In the genomic region with DNA sequence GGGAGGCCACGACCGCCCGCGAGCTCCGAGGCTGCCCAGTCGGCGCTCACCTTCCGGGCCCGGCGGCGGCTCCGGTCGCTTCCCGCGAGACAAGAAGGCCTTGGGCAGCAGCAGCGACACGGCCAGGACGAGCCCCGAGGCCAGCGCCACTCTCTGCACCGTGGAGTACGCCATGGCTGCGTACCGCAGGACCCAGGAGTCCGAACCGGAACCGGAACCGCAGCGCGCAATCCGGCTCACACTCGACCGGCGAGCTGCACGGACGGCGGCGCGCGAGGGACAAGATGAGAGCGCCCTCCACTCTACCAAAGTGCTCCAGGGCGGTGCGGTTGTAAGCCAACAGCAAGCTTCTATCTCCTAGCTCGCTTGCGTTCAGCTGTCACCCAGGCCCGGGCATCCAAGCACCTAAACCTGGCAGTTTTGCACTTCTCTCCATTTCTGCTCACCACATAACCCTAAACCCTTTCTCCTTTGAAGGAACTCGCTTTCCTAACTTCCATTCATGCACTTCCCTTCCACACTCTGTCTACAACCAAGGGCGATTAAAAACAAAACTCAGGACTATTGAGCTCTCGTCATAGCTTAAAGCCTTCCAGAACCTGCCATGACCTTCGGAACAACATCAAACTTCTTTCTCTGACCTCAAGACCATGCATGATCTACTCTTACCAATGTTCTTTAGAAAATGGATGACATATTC, we compare ENCODE assay signal across 8 mouse cellular contexts. TPM values are rescaled to one million over a fixed set of nuclear protein-coding genes. Genes with fewer than 3 reads are reported as not detected.
DNase-seq lines count a peak whose midpoint lies in the region; ATAC-seq lines count a peak whose summit lies in the region.

A gene (minus strand): TSS at position 219 of the 700 bp plus-strand sequence.

- H3K36me3 ChIP-seq in liver, embryonic 16.5 days (ENCODE audit: control insufficient read depth, insufficient read depth) = no peaks in the 10 kb centered on the region

- peak; percentile 27 to 42; a peak in 2 of 4 replicates for ATAC-seq in hematopoietic stem cell, adult 5-6 weeks (replicated peaks in 1 of 2; ENCODE audit: insufficient read depth in 1 of 2, low FRiP score in 2 of 2, low TSS enrichment in 1 of 2, low read depth in 1 of 2, poor library complexity in 2 of 2, severe bottlenecking in 2 of 2)
- ATAC-seq in liver, embryonic 16.5 days (ENCODE audit: low read depth) = 0 out of 2 replicates have a peak, but pooled peaks have one; percentile 24

- H3K4me3 ChIP-seq in liver, embryonic 16.5 days (ENCODE audit: low read depth, low read length) = peak within 1 kb of the TSS; percentile 57

- peaks cover 4% of the 10 kb centered on the region for H3K4me1 ChIP-seq in liver, embryonic 16.5 days (ENCODE audit: control insufficient read depth, low read depth, low read length)

- H3K9me3 ChIP-seq in liver, embryonic 16.5 days (replicated peaks; ENCODE audit: control insufficient read depth, low read length) = no peaks in the 10 kb centered on the region

- WGBS in liver, embryonic 16.5 days (ENCODE audit: insufficient replicate concordance) = 3% methylated on average over 50 of the region's 50 CpGs

- H3K9ac ChIP-seq in liver, embryonic 16.5 days (ENCODE audit: low read depth, low read length) = no peak within 1 kb of the TSS

- H3K27ac ChIP-seq in liver, embryonic 16.5 days (ENCODE audit: low read length) = no peak within 1 kb of the TSS

- H3K27me3 ChIP-seq in liver, embryonic 16.5 days (ENCODE audit: control insufficient read depth, insufficient read depth, low read depth, low read length) = peaks cover 24% of the 10 kb centered on the region

- H3K4me2 ChIP-seq in liver, embryonic 16.5 days (ENCODE audit: low read depth, low read length) = peak within 1 kb of the TSS; percentile 62

- DNase-seq in adrenal gland, adult 18-20 months (ENCODE audit: low spot score in 2 of 2) = peak; percentile 78 to 79
- peak; percentile 89 for DNase-seq in cerebellum, adult 9-10 months
- peak; percentile 74 to 94 for DNase-seq in frontal cortex, adult 2 months (ENCODE audit: extremely low spot score in 1 of 2, low spot score in 1 of 2)
- DNase-seq in layer of hippocampus, adult 8-10 months (ENCODE audit: low spot score in 2 of 2) = peak; percentile 77 to 91
- peak; percentile 78 for DNase-seq in retina, embryonic 14.5 days (ENCODE audit: low spot score)
- DNase-seq in B cell, adult 2 months = no peak

RNA-seq across cellular contexts. Expression of the gene that starts here (rescaled TPM):
- 10 to 100 TPM; 52.7 to 56.1 TPM for total RNA-seq in adrenal gland, adult 18-20 months (2021)
- polyA plus RNA-seq in frontal cortex, adult 2 months (2012; rRNA removed) = 38.7 and 43.3 TPM in 2 replicates
- 3.3 and 4.8 TPM in 2 replicates for total RNA-seq in hematopoietic stem cell, adult 5-6 weeks (2017)
- total RNA-seq in layer of hippocampus, adult 8-10 months (2022) = 10 to 100 TPM; 66.7 to 77.1 (median 72.9) TPM
- polyA plus RNA-seq in liver, embryonic 16.5 days (2015; fragmentation: Nextera tagmentation; extraction: Ambion mirVana) = 0.25 and 0.47 TPM in 2 replicates

Comparison
In these comparisons a context has a peak if more than half of its experiments do, and no peak if none do; other contexts are left out.
1. RNA of the gene that starts here (polyA plus RNA-seq): 38.7 to 43.3 TPM in frontal cortex, adult 2 months; 0.25 to 0.47 TPM in liver, embryonic 16.5 days; every median in the first group is over 10 times any median in the second.
2. Peak in ATAC-seq, H3K4me3 ChIP-seq and H3K4me2 ChIP-seq in liver, embryonic 16.5 days; RNA of the gene not detected or under 1 TPM.
3. DNase-seq: peak in adrenal gland, adult 18-20 months (2 of 2), cerebellum, adult 9-10 months (single experiment), frontal cortex, adult 2 months (2 of 2), layer of hippocampus, adult 8-10 months (2 of 2) and retina, embryonic 14.5 days (single experiment); none in B cell, adult 2 months (0 of 2).